Mouse (Mus musculus) E14TG2a.4 (cell line): ENCODE results near the gene Serf1.

ENCODE experiments used
- CTCF ChIP-seq: conservative IDR thresholded peaks from 2 replicates; pipeline ENCODE4 v1.5.1; 2014; ENCODE audit warnings: low read length
- NANOG ChIP-seq: IDR thresholded peaks from 2 replicates; pipeline ENCODE4 v1.6.1; 2014; ENCODE audit warnings: borderline replicate concordance, low read length, mixed read lengths

- TF ChIP-seq CTCF: no peak
- TF ChIP-seq NANOG: no peak
Observed at GRCm38 (mm10) chr13:100098808-100099207, 9.0 kb upstream of the Serf1 start.
